Mouse (Mus musculus) heart, embryonic 14.5 days (tissue): ENCODE data around the gene Slain1. TPM values are rescaled to one million over a fixed set of nuclear protein-coding genes. Genes with fewer than 3 reads are reported as not detected.
A peak's percentile ranks its signal among the peaks of the same experiment; 100 is the strongest.

Source experiments
- ATAC-seq: fragments of 200-750 bp; cut with Nextera tagmentation; 2 replicates; pipeline ENCODE4 v1.8.0; 2017; ENCODE audit warnings: low read depth, moderate TSS enrichment; ENCODE audit not compliant: insufficient number of reproducible peaks, insufficient read depth, low FRiP score
- H3K27ac ChIP-seq, 2 experiments: fragments of 200-500 bp in 1 of 2; fragments of 300-500 bp in 1 of 2; sonication (generic) in 1 of 2; replicated peaks in 1 of 2; 2 replicates each; pipeline ENCODE4 v1.5.1; 2012 to 2014; ENCODE audit warnings: low read depth in 2 of 2, low read length in 2 of 2, control low read depth in 1 of 2, mild to moderate bottlenecking in 1 of 2, mixed read lengths in 1 of 2; ENCODE audit not compliant: control insufficient read depth in 1 of 2, insufficient read depth in 1 of 2
- H3K27me3 ChIP-seq: fragments of 300-500 bp; sonication (generic); 2 replicates; pipeline ENCODE4 v1.6.1; 2014; ENCODE audit warnings: mild to moderate bottlenecking, low read length, control low read depth; ENCODE audit not compliant: control insufficient read depth, insufficient read depth
- H3K36me3 ChIP-seq: fragments of 300-500 bp; sonication (generic); 2 replicates; pipeline ENCODE4 v1.6.1; 2014; ENCODE audit warnings: mild to moderate bottlenecking, control low read depth, low read length, mixed read lengths; ENCODE audit not compliant: control insufficient read depth, insufficient read depth
- H3K4me1 ChIP-seq, 2 experiments: fragments of 200-500 bp in 1 of 2; fragments of 300-500 bp in 1 of 2; sonication (generic) in 1 of 2; 2 replicates each; pipeline ENCODE4 v1.6.1; 2012 to 2014; ENCODE audit warnings: low read length in 2 of 2, control low read depth in 1 of 2, mixed read lengths in 1 of 2; ENCODE audit not compliant: control insufficient read depth in 2 of 2, insufficient read depth in 2 of 2
- H3K4me2 ChIP-seq: fragments of 300-500 bp; sonication (generic); 2 replicates; pipeline ENCODE4 v1.6.1; 2014; ENCODE audit warnings: mild to moderate bottlenecking, low read length
- H3K4me3 ChIP-seq, 2 experiments: fragments of 200-500 bp in 1 of 2; fragments of 300-500 bp in 1 of 2; sonication (generic) in 1 of 2; 2 replicates each; pipeline ENCODE4 v1.5.1; 2012 to 2014; ENCODE audit warnings: low read length in 2 of 2, mild to moderate bottlenecking in 2 of 2, control low read depth in 1 of 2, low read depth in 1 of 2, moderate library complexity in 1 of 2; ENCODE audit not compliant: control insufficient read depth in 1 of 2, insufficient read depth in 1 of 2
- H3K9ac ChIP-seq: fragments of 300-500 bp; sonication (generic); 2 replicates; pipeline ENCODE4 v1.6.1; 2014; ENCODE audit warnings: mild to moderate bottlenecking, low read length
- H3K9me3 ChIP-seq: fragments of 300-500 bp; sonication (generic); 2 replicates; pipeline ENCODE4 v1.6.1; 2016; ENCODE audit warnings: low read length, control low read depth; ENCODE audit not compliant: control insufficient read depth
- WGBS: fragments of 180-500 bp; shearing (Covaris S2); extraction: QIAGEN DNeasy Blood & Tissue Kit; methylation state at CpG from one replicate; pipeline ENCODE4 v1.1.7; 2014; 5-methylcytosine and 5-hydroxymethylcytosine counted together
- polyA plus RNA-seq: library from polyadenylated mRNA; unstranded; fragments of >200 nt; fragmentation: Nextera tagmentation; extraction: Ambion mirVana; gene quantifications from 2 replicates; pipeline ENCODE4 v1.2.1, GENCODE M21; 2014

Slain1 gene
- polyA plus RNA-seq, 1 experiment from 2014 or later, result 0.70 TPM

- no peak for ATAC-seq
- H3K27me3 ChIP-seq, result peaks cover 28% of the 10 kb centered on the region
Observed at GRCm38 (mm10) chr14:103651106-103651505, 1.1 kb downstream of the Slain1 start.

DNA sequence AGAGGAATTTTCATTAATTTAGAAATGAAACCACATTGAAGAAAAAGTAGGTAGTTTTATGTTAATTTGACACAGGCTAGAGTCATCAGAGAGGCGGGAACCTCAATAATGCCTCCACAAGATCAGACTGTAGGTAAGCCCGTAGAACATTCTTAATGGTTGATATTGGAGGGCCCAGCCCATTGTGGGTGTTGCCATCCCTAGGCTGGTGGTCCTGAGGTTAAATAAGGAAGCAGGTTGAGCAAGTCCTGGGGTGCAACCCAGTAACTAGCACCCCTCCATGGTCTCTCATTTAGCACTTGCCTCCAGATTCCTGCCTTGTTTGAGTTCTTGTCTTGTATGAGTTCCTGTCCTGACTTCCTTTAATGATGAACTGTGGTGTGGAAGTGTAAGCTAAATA lies 1.5 kb downstream of the Slain1 start:
- H3K9ac ChIP-seq, result no peak overlapping the region
- 69% methylated on average over 2 of the region's 2 CpGs for WGBS
- H3K9me3 ChIP-seq, result no peaks in the 10 kb centered on the region
- H3K4me3 ChIP-seq, result no peak overlapping the region; a peak in 1 of 4 replicates
- H3K4me2 ChIP-seq, result peak overlapping the region; percentile 99
- H3K27me3 ChIP-seq, result peaks cover 28% of the 10 kb centered on the region
- H3K27ac ChIP-seq, result no peak overlapping the region
- H3K4me1 ChIP-seq, result peaks cover 0 to 2% of the 10 kb centered on the region in 2 experiments; a peak in 2 of 4 replicates
- no peak for ATAC-seq
- no peaks in the 10 kb centered on the region for H3K36me3 ChIP-seq

More at GRCm38 (mm10) chr14:103651106-103651505, 1.1 kb downstream of the Slain1 start:
- Histone ChIP-seq H3K27ac (no peak overlapping the region), H3K4me1 (peaks cover 0 to 2% of the 10 kb centered on the region in 2 experiments; a peak in 2 of 4 replicates), H3K4me3 (peak overlapping the region; percentile 65 to 78), H3K4me2 (peak overlapping the region; percentile 99), H3K36me3 (no peaks in the 10 kb centered on the region), H3K9me3 (no peaks in the 10 kb centered on the region), H3K9ac (peak overlapping the region; percentile 69)
- 9% methylated on average over 11 of the region's 11 CpGs for WGBS

- H3K36me3 ChIP-seq, result no peaks in the 10 kb centered on the region
- H3K27me3 ChIP-seq, result peaks cover 28% of the 10 kb centered on the region
- WGBS, result 85% methylated on average over 5 of the region's 5 CpGs
- no peak for ATAC-seq
- peaks cover 0 to 2% of the 10 kb centered on the region in 2 experiments; a peak in 2 of 4 replicates for H3K4me1 ChIP-seq
- no peak overlapping the region for H3K27ac ChIP-seq
- H3K9me3 ChIP-seq, result no peaks in the 10 kb centered on the region
- H3K9ac ChIP-seq, result no peak overlapping the region
- no peak overlapping the region for H3K4me3 ChIP-seq
- no peak overlapping the region for H3K4me2 ChIP-seq
Observed at GRCm38 (mm10) chr14:103652524-103652923, 2.5 kb downstream of the Slain1 start.

DNA sequence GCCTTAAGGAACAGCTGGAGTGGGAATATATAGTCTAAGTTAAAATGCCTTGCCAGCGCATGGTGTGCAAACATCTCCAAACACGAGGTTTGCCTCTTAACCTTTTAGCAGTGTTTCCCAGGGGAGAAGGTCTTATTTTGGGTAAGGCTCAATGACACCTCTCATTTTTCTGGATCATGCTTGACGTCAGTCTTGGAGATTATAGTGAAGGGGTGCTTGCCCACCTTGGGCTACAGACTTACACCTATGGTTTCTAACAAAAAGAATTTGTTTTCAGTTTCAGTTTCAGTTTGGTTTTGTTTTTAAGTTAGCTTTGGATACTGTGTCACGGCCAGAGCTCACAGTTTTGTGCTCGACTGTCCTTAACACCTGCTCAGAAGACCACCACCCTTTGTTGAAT lies 3.8 kb downstream of the Slain1 start:
- no peaks in the 10 kb centered on the region for H3K9me3 ChIP-seq
- no peak overlapping the region for H3K27ac ChIP-seq
- no peaks in the 10 kb centered on the region for H3K36me3 ChIP-seq
- no peak overlapping the region for H3K4me3 ChIP-seq
- no peak overlapping the region for H3K4me2 ChIP-seq
- ATAC-seq, result no peak
- WGBS, result 61% methylated on average over 5 of the region's 5 CpGs
- H3K9ac ChIP-seq, result no peak overlapping the region
- peaks cover 0 to 2% of the 10 kb centered on the region in 2 experiments; a peak in 2 of 4 replicates for H3K4me1 ChIP-seq
- H3K27me3 ChIP-seq, result peaks cover 26% of the 10 kb centered on the region

DNA sequence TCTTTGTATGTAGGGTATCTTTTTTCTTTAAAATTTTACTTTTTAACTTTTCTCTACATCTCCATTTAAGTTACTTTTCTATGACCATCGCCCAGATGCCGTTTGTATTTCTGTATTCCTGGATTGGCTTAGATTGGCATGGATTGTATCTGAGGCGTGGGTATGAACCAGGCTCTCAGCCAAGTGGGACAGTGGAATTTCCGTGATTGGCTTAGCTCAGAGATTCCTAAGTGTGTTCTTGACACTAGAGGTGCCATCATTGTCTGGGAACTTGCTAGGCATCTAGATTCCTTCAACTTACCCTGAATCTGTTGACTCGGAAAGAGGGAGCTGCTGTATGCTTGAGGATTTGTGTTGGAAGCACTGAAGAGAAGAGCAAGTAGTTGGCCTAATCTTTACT lies 5.4 kb downstream of the Slain1 start:
- WGBS, result 56% methylated on average over 5 of the region's 5 CpGs
- no peaks in the 10 kb centered on the region for H3K9me3 ChIP-seq

GRCm38 (mm10) chr14:103657876-103658275 lies 7.8 kb downstream of the Slain1 start:
- Histone ChIP-seq H3K9ac (no peak overlapping the region), H3K9me3 (no peaks in the 10 kb centered on the region), H3K4me3 (no peak overlapping the region), H3K4me1 (no peaks in the 10 kb centered on the region), H3K4me2 (no peak overlapping the region), H3K36me3 (no peaks in the 10 kb centered on the region), H3K27ac (no peak overlapping the region), H3K27me3 (no peaks in the 10 kb centered on the region)
- no peak for ATAC-seq
- 77% methylated on average over 4 of the region's 4 CpGs for WGBS

More for the DNA sequence above, 5.4 kb downstream of the Slain1 start:
- H3K4me2 ChIP-seq, result no peak overlapping the region
- no peaks in the 10 kb centered on the region for H3K36me3 ChIP-seq
- ATAC-seq, result no peak
- H3K4me1 ChIP-seq, result no peaks in the 10 kb centered on the region
- no peak overlapping the region for H3K27ac ChIP-seq
- no peak overlapping the region for H3K4me3 ChIP-seq
- no peak overlapping the region for H3K9ac ChIP-seq
- H3K27me3 ChIP-seq, result peaks cover 11% of the 10 kb centered on the region

- no peaks in the 10 kb centered on the region for H3K9me3 ChIP-seq
- ATAC-seq, result no peak
- H3K4me1 ChIP-seq, result no peaks in the 10 kb centered on the region
- no peak overlapping the region for H3K27ac ChIP-seq
- 81% methylated on average over 7 of the region's 7 CpGs for WGBS
- H3K4me3 ChIP-seq, result no peak overlapping the region
- H3K27me3 ChIP-seq, result no peaks in the 10 kb centered on the region
- no peaks in the 10 kb centered on the region for H3K36me3 ChIP-seq
- H3K9ac ChIP-seq, result no peak overlapping the region
- H3K4me2 ChIP-seq, result no peak overlapping the region
Observed at GRCm38 (mm10) chr14:103663026-103663425, 13.0 kb downstream of the Slain1 start.

GRCm38 (mm10) chr14:103664391-103664790 lies 14.4 kb downstream of the Slain1 start:
- no peaks in the 10 kb centered on the region for H3K36me3 ChIP-seq
- no peaks in the 10 kb centered on the region for H3K27me3 ChIP-seq
- no peak for ATAC-seq
- H3K4me2 ChIP-seq, result no peak overlapping the region
- no peak overlapping the region for H3K9ac ChIP-seq
- no peak overlapping the region for H3K27ac ChIP-seq
- no peak overlapping the region for H3K4me3 ChIP-seq
- H3K9me3 ChIP-seq, result no peaks in the 10 kb centered on the region
- WGBS, result 37% methylated on average over 4 of the region's 4 CpGs
- no peaks in the 10 kb centered on the region for H3K4me1 ChIP-seq
